Mouse (Mus musculus) bone marrow, adult 2 months (tissue): ENCODE data around the gene Fancm. TPM values are rescaled to one million over a fixed set of nuclear protein-coding genes. Genes with fewer than 3 reads are reported as not detected.
A peak's percentile ranks its signal among the peaks of the same experiment; 100 is the strongest.
"Not testable (repeated sequence)": the region's sequence is repeated elsewhere in the genome, so short reads cannot be mapped to it uniquely, and the experiment has no call there.

ENCODE experiments used
- H3K27ac ChIP-seq: fragments of 200-500 bp; 2 replicates; pipeline ENCODE4 v1.5.1; 2012; ENCODE audit warnings: low read depth, mild to moderate bottlenecking, control low read depth, inconsistent platforms, low read length; ENCODE audit not compliant: control insufficient read depth, poor library complexity, insufficient read depth
- H3K4me1 ChIP-seq: fragments of 200-500 bp; 2 replicates; pipeline ENCODE4 v1.6.1; 2011; ENCODE audit warnings: low read length; ENCODE audit not compliant: control insufficient read depth, insufficient read depth
- H3K4me3 ChIP-seq: fragments of 200-500 bp; replicated peaks from 2 replicates; pipeline ENCODE3; 2011; ENCODE audit warnings: mild to moderate bottlenecking, low read depth, low read length, control low read depth; ENCODE audit not compliant: control insufficient read depth
- CTCF ChIP-seq: fragments of 200-500 bp; IDR thresholded peaks from 2 replicates; pipeline ENCODE4 v1.5.1; 2011; ENCODE audit warnings: low read length, control low read depth; ENCODE audit not compliant: control insufficient read depth, insufficient read depth
- POLR2A ChIP-seq: fragments of 200-500 bp; IDR thresholded peaks from 2 replicates; pipeline ENCODE4 v1.6.1; 2011; ENCODE audit warnings: low read depth, mild to moderate bottlenecking, control low read depth, low read length, borderline replicate concordance; ENCODE audit not compliant: control insufficient read depth
- WGBS: fragments of 180-500 bp; shearing (Covaris S2); methylation state at CpG from one replicate; pipeline ENCODE4 v1.1.7; 2018; 5-methylcytosine and 5-hydroxymethylcytosine counted together
- polyA plus RNA-seq: library from polyadenylated mRNA; stranded (reverse); fragments of >200 nt; gene quantifications from 2 replicates; pipeline ENCODE4 v1.2.4, GENCODE M21; 2011; ENCODE audit warnings: low replicate concordance; ENCODE audit not compliant: missing spikeins, insufficient read depth, insufficient read length

The Fancm gene
- polyA plus RNA-seq, 1 experiment, result 5.1 TPM

GRCm38 (mm10) chr12:65172959-65173358 is 97.6 kb downstream of the Fancm start:
- Histone ChIP-seq H3K4me3 (peak overlapping the region; percentile 37), H3K27ac (peak overlapping the region; percentile 95)
- 0 out of 2 replicates have a peak, but pooled peaks have one; percentile 1 for TF ChIP-seq CTCF
- 16% methylated on average over 8 of the region's 8 CpGs for WGBS
- H3K4me1 ChIP-seq, result not testable (repeated sequence)

DNA sequence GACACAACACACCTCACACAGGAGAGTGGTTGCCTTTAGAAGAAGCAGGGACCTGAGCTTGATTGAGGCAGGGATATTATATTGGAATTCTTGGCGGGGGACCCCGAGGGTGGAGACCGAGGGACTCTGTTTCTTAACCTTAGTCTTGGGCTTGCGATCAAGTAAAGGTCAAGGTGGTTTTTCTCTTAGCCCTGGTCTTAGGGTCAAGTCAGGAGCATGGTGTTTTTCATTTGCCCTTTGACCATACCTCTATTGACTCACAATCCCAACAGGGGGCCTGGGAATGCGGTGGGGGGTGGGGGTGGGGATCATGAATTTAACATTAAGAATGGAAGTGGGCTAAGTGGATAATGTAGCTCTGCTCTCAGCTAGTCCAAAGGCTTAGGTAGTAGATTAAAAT is 98.3 kb downstream of the Fancm start:
- no peak overlapping the region for H3K27ac ChIP-seq
- peaks cover 2% of the 10 kb centered on the region for H3K4me1 ChIP-seq
- 96% methylated on average over 5 of the region's 5 CpGs for WGBS

More for the DNA sequence above, 98.3 kb downstream of the Fancm start:
- H3K4me3 ChIP-seq, result peak overlapping the region; percentile 55
- TF ChIP-seq CTCF (no peak), POLR2A (no peak)

Other genes starting within 250 kb of the Fancm start
- gene Gm527, start 157.7 kb upstream of the Fancm start, polyA plus RNA-seq, result 1.7 and 3.3 TPM in 2 replicates
- gene Klhl28, start 110.1 kb upstream of the Fancm start, polyA plus RNA-seq, result 2.5 and 3.9 TPM in 2 replicates
- 7.0 and 7.1 TPM in 2 replicates for gene Togaram1, start 109.8 kb upstream of the Fancm start, polyA plus RNA-seq
- 15.9 and 22.2 TPM in 2 replicates for gene Prpf39, start 39.3 kb upstream of the Fancm start, polyA plus RNA-seq
- 41.2 and 73.8 TPM in 2 replicates for gene Fkbp3, start 1.6 kb upstream of the Fancm start, polyA plus RNA-seq
- 18.3 and 28.5 TPM in 2 replicates for gene Mis18bp1, start 97.0 kb downstream of the Fancm start, polyA plus RNA-seq
- 2.0 TPM in 1 of 2 replicates, not detected in the other for gene Wdr20rt, start 149.9 kb downstream of the Fancm start, polyA plus RNA-seq